In genomic region chr13:70793660-70794059, GRCm38 (mm10) we compare ENCODE assay signal across 22 mouse cellular contexts. TPM values are rescaled to one million over a fixed set of nuclear protein-coding genes. Genes with fewer than 3 reads are reported as not detected.
DNase-seq lines count a peak whose midpoint lies in the region; ATAC-seq lines count a peak whose summit lies in the region.
"Had no signal": no experiment of that assay in that cellular context is flagged by ENCODE, and none has a peak within 500 bp of the region (broad histone marks: within the 10 kb centered on the region; RNA-seq: fewer than 3 reads in every experiment).

No protein-coding gene starts in this region.

- no peaks in the 10 kb centered on the region for H3K27me3 ChIP-seq in kidney, embryonic 16.5 days (ENCODE audit: insufficient read depth, low read length)
- peaks cover 3% of the 10 kb centered on the region; the same call in 1 of the 2 replicates for H3K27me3 ChIP-seq in embryonic facial prominence, embryonic 12.5 days
- H3K27me3 ChIP-seq in stomach, embryonic 16.5 days (ENCODE audit: control insufficient read depth, insufficient read depth, low read length), result no peaks in the 10 kb centered on the region
- no peaks in the 10 kb centered on the region for H3K27me3 ChIP-seq in liver, embryonic 12.5 days (replicated peaks)
- no peaks in the 10 kb centered on the region for H3K27me3 ChIP-seq in hindbrain, embryonic 14.5 days (ENCODE audit: control insufficient read depth, insufficient read depth, low read length)
- H3K27me3 ChIP-seq: forebrain, embryonic 12.5 days had no signal

- peak; percentile 49; the same call in 1 of the 2 replicates for ATAC-seq in kidney, embryonic 16.5 days (ENCODE audit: low FRiP score, low TSS enrichment)
- no peak for ATAC-seq in embryonic facial prominence, embryonic 12.5 days (ENCODE audit: insufficient number of reproducible peaks, insufficient read depth, low FRiP score, low TSS enrichment)
- ATAC-seq in stomach, embryonic 16.5 days (ENCODE audit: insufficient read depth, low FRiP score), result peak; percentile 28; the same call in 1 of the 2 replicates
- ATAC-seq in liver, embryonic 12.5 days, result no peak
- no peak for ATAC-seq in hindbrain, embryonic 14.5 days (ENCODE audit: low FRiP score)
- ATAC-seq: forebrain, embryonic 16.5 days; hindbrain, embryonic 16.5 days had no signal

- DNase-seq in embryo, embryonic 10.5 days (ENCODE audit: low spot score), result peak; percentile 5
- no peak for DNase-seq in embryo, embryonic 10 days (ENCODE audit: low spot score)
- DNase-seq in kidney, postnatal 4 days, result no peak
- DNase-seq in hindbrain, embryonic 14.5 days (ENCODE audit: low spot score), result no peak
- DNase-seq: adrenal gland, postnatal 10 days; cerebellum, adult 11 months; cerebellum, adult 8-10 months; cerebellum, postnatal 25 days; gastrocnemius, postnatal 10 days; heart, adult 2 months; heart, postnatal 14 days had no signal

- H3K4me1 ChIP-seq in kidney, embryonic 16.5 days (ENCODE audit: insufficient read depth, low read length), result peaks cover 13% of the 10 kb centered on the region
- peaks cover 13% of the 10 kb centered on the region for H3K4me1 ChIP-seq in embryonic facial prominence, embryonic 12.5 days
- no peaks in the 10 kb centered on the region for H3K4me1 ChIP-seq in stomach, embryonic 16.5 days (ENCODE audit: control insufficient read depth, insufficient read depth, low read length)
- H3K4me1 ChIP-seq in liver, embryonic 12.5 days, result no peaks in the 10 kb centered on the region
- no peaks in the 10 kb centered on the region for H3K4me1 ChIP-seq in hindbrain, embryonic 14.5 days (replicated peaks; ENCODE audit: control insufficient read depth, insufficient read depth, low read length)

- no peak overlapping the region for H3K4me2 ChIP-seq in kidney, embryonic 16.5 days (replicated peaks; ENCODE audit: low read depth, low read length)
- no peak overlapping the region for H3K4me2 ChIP-seq in embryonic facial prominence, embryonic 12.5 days (replicated peaks)
- H3K4me2 ChIP-seq in stomach, embryonic 16.5 days (ENCODE audit: low read depth, low read length), result no peak overlapping the region
- H3K4me2 ChIP-seq in liver, embryonic 12.5 days, result no peak overlapping the region
- no peak overlapping the region for H3K4me2 ChIP-seq in hindbrain, embryonic 14.5 days (replicated peaks)
- H3K4me2 ChIP-seq: forebrain, embryonic 12.5 days; heart, embryonic 11.5 days; heart, embryonic 15.5 days had no signal

- WGBS in kidney, embryonic 16.5 days, result 37% methylated on average over 4 of the region's 4 CpGs
- 58% methylated on average over 4 of the region's 4 CpGs for WGBS in embryonic facial prominence, embryonic 12.5 days
- 42% methylated on average over 4 of the region's 4 CpGs for WGBS in stomach, embryonic 16.5 days
- 66% methylated on average over 4 of the region's 4 CpGs for WGBS in liver, embryonic 12.5 days (ENCODE audit: insufficient replicate concordance)
- 81% methylated on average over 4 of the region's 4 CpGs for WGBS in hindbrain, embryonic 14.5 days

- peak overlapping the region; percentile 93 for H3K27ac ChIP-seq in kidney, embryonic 16.5 days (ENCODE audit: low read length)
- H3K27ac ChIP-seq in embryonic facial prominence, embryonic 12.5 days, result 0 out of 2 replicates have a peak overlapping the region, but pooled peaks have one; percentile 19
- no peak overlapping the region for H3K27ac ChIP-seq in stomach, embryonic 16.5 days (ENCODE audit: low read length)
- no peak overlapping the region for H3K27ac ChIP-seq in liver, embryonic 12.5 days
- no peak overlapping the region for H3K27ac ChIP-seq in hindbrain, embryonic 14.5 days
- H3K27ac ChIP-seq: forebrain, embryonic 12.5 days; heart, adult 2 months; heart, embryonic 15.5 days had no signal

- peaks cover 6% of the 10 kb centered on the region; the same call in 1 of the 2 replicates for H3K36me3 ChIP-seq in kidney, embryonic 16.5 days (ENCODE audit: insufficient read depth, low read length)
- no peaks in the 10 kb centered on the region for H3K36me3 ChIP-seq in embryonic facial prominence, embryonic 12.5 days
- no peaks in the 10 kb centered on the region for H3K36me3 ChIP-seq in stomach, embryonic 16.5 days (ENCODE audit: control insufficient read depth, insufficient read depth, low read length)
- H3K36me3 ChIP-seq in liver, embryonic 12.5 days, result no peaks in the 10 kb centered on the region
- H3K36me3 ChIP-seq in hindbrain, embryonic 14.5 days (replicated peaks; ENCODE audit: control insufficient read depth, insufficient read depth), result no peaks in the 10 kb centered on the region
- H3K36me3 ChIP-seq: forebrain, embryonic 12.5 days; heart, embryonic 15.5 days; hindbrain, embryonic 10.5 days had no signal

- no peaks in the 10 kb centered on the region for H3K9me3 ChIP-seq in kidney, embryonic 16.5 days (ENCODE audit: low read length)
- no peaks in the 10 kb centered on the region for H3K9me3 ChIP-seq in embryonic facial prominence, embryonic 12.5 days
- H3K9me3 ChIP-seq in stomach, embryonic 16.5 days (replicated peaks; ENCODE audit: control insufficient read depth, low read length), result no peaks in the 10 kb centered on the region
- no peaks in the 10 kb centered on the region for H3K9me3 ChIP-seq in liver, embryonic 12.5 days (replicated peaks)
- no peaks in the 10 kb centered on the region for H3K9me3 ChIP-seq in hindbrain, embryonic 14.5 days (ENCODE audit: control insufficient read depth, low read length)
- H3K9me3 ChIP-seq: forebrain, embryonic 12.5 days; heart, embryonic 15.5 days; hindbrain, embryonic 10.5 days had no signal

- H3K9ac ChIP-seq in kidney, embryonic 16.5 days (replicated peaks; ENCODE audit: low read length), result no peak overlapping the region
- no peak overlapping the region for H3K9ac ChIP-seq in embryonic facial prominence, embryonic 12.5 days
- no peak overlapping the region for H3K9ac ChIP-seq in stomach, embryonic 16.5 days (ENCODE audit: low read length)
- no peak overlapping the region for H3K9ac ChIP-seq in liver, embryonic 12.5 days
- H3K9ac ChIP-seq in hindbrain, embryonic 14.5 days, result no peak overlapping the region
- H3K9ac ChIP-seq: forebrain, embryonic 12.5 days; heart, embryonic 15.5 days had no signal

- H3K4me3 ChIP-seq in kidney, embryonic 16.5 days (ENCODE audit: low read length), result no peak overlapping the region
- no peak overlapping the region for H3K4me3 ChIP-seq in embryonic facial prominence, embryonic 12.5 days
- no peak overlapping the region for H3K4me3 ChIP-seq in stomach, embryonic 16.5 days (replicated peaks; ENCODE audit: low read length)
- no peak overlapping the region for H3K4me3 ChIP-seq in liver, embryonic 12.5 days
- H3K4me3 ChIP-seq in hindbrain, embryonic 14.5 days (replicated peaks; ENCODE audit: low read length), result no peak overlapping the region
- H3K4me3 ChIP-seq: forebrain, embryonic 12.5 days; heart, adult 2 months; heart, embryonic 15.5 days; hindbrain, embryonic 10.5 days had no signal

RNA-seq across cellular contexts. Expression of gene Adamts16, which starts 48.0 kb away (rescaled TPM):
- polyA plus RNA-seq in kidney, embryonic 16.5 days (2015; fragmentation: Nextera tagmentation; extraction: Ambion mirVana), result 18.9 and 19.6 TPM in 2 replicates
- 0.88 and 1.3 TPM in 2 replicates for polyA plus RNA-seq in embryonic facial prominence, embryonic 12.5 days (2016; fragmentation: Nextera tagmentation; extraction: Ambion mirVana)
- polyA plus RNA-seq in stomach, embryonic 16.5 days (2015; fragmentation: Nextera tagmentation; extraction: Ambion mirVana), result 2.6 and 3.7 TPM in 2 replicates
- 0.18 TPM in 1 of 2 replicates, not detected in the other for polyA plus RNA-seq in liver, embryonic 12.5 days (2016; fragmentation: Nextera tagmentation; extraction: Ambion mirVana)
- polyA plus RNA-seq in hindbrain, embryonic 14.5 days (2014; fragmentation: Nextera tagmentation; extraction: Ambion mirVana), result 3.2 and 5.0 TPM in 2 replicates
- polyA plus RNA-seq: C2C12 had no signal

Comparison
In these comparisons a context has a peak if more than half of its experiments do, and no peak if none do; other contexts are left out.
1. ATAC-seq: peak in kidney, embryonic 16.5 days (single experiment) and stomach, embryonic 16.5 days (single experiment); none in embryonic facial prominence, embryonic 12.5 days (single experiment), liver, embryonic 12.5 days (single experiment) and hindbrain, embryonic 14.5 days (single experiment).
2. H3K27ac ChIP-seq: peak in kidney, embryonic 16.5 days (single experiment) and embryonic facial prominence, embryonic 12.5 days (single experiment); none in stomach, embryonic 16.5 days (single experiment), liver, embryonic 12.5 days (single experiment) and hindbrain, embryonic 14.5 days (single experiment).